Mouse (Mus musculus) E14TG2a.4 (cell line): ENCODE data around the gene Prf1.

Source experiments
- CTCF ChIP-seq: conservative IDR thresholded peaks from 2 replicates; pipeline ENCODE4 v1.5.1; 2014; ENCODE audit warnings: low read length
- NANOG ChIP-seq: IDR thresholded peaks from 2 replicates; pipeline ENCODE4 v1.6.1; 2014; ENCODE audit warnings: borderline replicate concordance, low read length, mixed read lengths

- TF ChIP-seq NANOG (no peak), CTCF (no peak)
Measured at GRCm38 (mm10) chr10:61313750-61314149, 16.1 kb downstream of the Prf1 start.
